Mouse (Mus musculus): ENCODE results near the gene Olfr199. TPM values are rescaled to one million over a fixed set of nuclear protein-coding genes. Genes with fewer than 3 reads are reported as not detected.
"Not testable (repeated sequence)": the region's sequence is repeated elsewhere in the genome, so short reads cannot be mapped to it uniquely, and the experiment has no call there.

Olfr199 gene
- total RNA-seq (2021): not detected

DNA sequence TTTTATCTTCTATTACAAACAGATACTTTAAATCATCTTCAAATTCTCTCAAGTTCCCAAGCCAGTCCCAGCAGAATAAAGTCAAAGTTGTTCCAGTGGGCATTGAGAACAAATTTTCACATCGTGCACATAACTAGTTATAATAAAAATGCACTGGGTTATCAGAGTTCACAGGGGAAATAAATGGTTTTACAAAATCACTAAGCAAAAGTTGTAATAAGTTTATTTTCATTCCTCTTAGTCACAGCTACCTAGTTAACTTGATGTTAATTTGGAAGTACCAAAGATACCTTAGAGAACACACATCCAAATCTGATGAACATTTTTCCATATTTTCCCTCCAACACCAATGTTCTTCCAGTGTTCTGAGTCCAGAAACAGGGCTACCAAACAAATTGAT, at the start of gene Olfr199:
Gene Olfr199 (minus strand): TSS at position 101 of the 400 bp plus-strand sequence.
- intact Hi-C loops (cut with DNase I); DNase-seq: not testable (repeated sequence)

DNA sequence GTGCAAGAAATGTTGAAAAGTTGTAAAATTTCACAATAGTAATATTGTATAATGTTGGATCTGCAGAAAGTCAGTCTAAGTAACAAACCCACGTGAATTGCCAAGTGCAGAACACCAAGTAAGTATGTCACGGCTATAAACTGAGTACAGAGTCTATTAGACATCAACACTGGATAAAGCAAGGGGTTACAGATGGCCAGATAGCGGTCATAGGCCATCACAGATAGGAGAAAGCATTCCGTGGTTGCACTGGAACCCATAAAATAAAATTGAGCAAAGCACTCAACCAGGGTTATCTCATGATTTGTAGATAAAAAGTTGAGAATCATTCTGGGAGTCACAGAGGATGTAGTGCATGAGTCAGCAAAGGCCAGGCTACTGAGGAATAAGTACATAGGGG, 49.5 kb upstream of the Olfr199 start:
- intact Hi-C loops (cut with DNase I); DNase-seq: not testable (repeated sequence)

DNA sequence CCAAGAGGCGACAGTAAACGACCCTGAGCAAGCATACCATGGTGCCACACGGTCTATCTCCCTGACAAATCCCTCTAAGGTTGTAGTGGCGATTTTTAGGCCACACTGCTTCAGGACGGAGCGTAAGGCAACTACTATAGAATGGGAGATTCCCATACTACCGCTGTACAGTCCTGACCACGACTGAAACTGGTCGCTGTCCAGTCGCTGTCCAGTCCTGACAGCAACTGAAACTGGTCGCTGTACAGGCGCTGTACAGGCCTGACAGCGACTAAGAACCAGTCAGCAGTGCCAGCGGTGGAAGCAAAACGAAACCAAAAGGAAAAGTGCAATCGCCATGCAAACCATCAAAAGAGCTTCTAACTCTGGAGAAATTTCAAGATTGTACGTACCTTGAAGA, 30.1 kb upstream of the Olfr199 start:
- no peak for DNase-seq
- intact Hi-C loops (cut with DNase I): no loop called here

- DNase-seq; intact Hi-C loops (cut with DNase I): not testable (repeated sequence)
These were observed 1.7 kb downstream of the Olfr199 start for GRCm38 (mm10) chr16:59217861-59218260.

- intact Hi-C loops (cut with DNase I); DNase-seq: not testable (repeated sequence)
These were observed 16.1 kb downstream of the Olfr199 start, which contains the start of gene Olfr198 for GRCm38 (mm10) chr16:59203433-59203832. Olfr198 (minus strand) TSS chr16:59203533.

DNA sequence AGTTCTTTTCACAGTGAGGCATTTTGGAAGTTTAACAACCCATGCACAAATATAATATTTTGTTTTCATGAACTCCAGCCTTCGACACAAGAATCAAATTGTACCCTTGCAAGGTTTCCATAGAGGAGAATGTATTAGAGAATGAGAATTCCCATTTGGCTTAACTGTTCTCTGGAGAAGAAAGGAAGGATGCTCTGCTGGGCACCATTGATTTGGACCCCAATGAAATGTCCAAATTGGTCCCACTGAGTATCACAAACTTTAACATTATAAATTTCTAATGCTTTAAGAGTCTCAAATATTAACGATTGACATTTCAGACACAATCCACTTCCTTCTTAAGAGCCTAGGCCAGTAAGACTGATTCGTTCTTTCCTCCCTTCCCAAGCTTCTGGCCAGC, 49.2 kb downstream of the Olfr199 start, which contains the start of gene Olfr196:
Gene Olfr196 (minus strand): TSS at position 101 of the 400 bp plus-strand sequence.
- DNase-seq: no peak
- intact Hi-C loops (cut with DNase I): no loop called here

Other genes with a start within 250 kb of the Olfr199 start
- gene Olfr183, start 224.4 kb downstream of the Olfr199 start, total RNA-seq (2021): not detected
- gene Olfr186, start 189.5 kb downstream of the Olfr199 start, total RNA-seq (2021): not detected
- not detected for gene Olfr187, start 180.0 kb downstream of the Olfr199 start, total RNA-seq (2021)
- gene Olfr190, start 141.8 kb downstream of the Olfr199 start, total RNA-seq (2021): not detected
- gene Olfr191, start 129.9 kb downstream of the Olfr199 start, total RNA-seq (2021): not detected
- gene Olfr193, start 107.9 kb downstream of the Olfr199 start, total RNA-seq (2021): not detected
- not detected for gene Olfr194, start 98.7 kb downstream of the Olfr199 start, total RNA-seq (2021)
- gene Olfr195, start 72.7 kb downstream of the Olfr199 start, total RNA-seq (2021): not detected
- gene Olfr196, start 49.3 kb downstream of the Olfr199 start, total RNA-seq (2021): not detected
- gene Olfr198, start 16.2 kb downstream of the Olfr199 start, total RNA-seq (2021): not detected
- not detected for gene Olfr201, start 52.9 kb upstream of the Olfr199 start, total RNA-seq (2021)
- not detected for gene Olfr202, start 67.0 kb upstream of the Olfr199 start, total RNA-seq (2021)
- not detected for gene Olfr203, start 79.1 kb upstream of the Olfr199 start, total RNA-seq (2021)
- gene Olfr204, start 98.5 kb upstream of the Olfr199 start, total RNA-seq (2021): under 1 TPM; 0.06 to 0.12 TPM
- not detected for gene Olfr205, start 111.4 kb upstream of the Olfr199 start, total RNA-seq (2021)
- gene Olfr206, start 129.5 kb upstream of the Olfr199 start, total RNA-seq (2021): not detected
- not detected for gene Olfr209, start 144.2 kb upstream of the Olfr199 start, total RNA-seq (2021)
- gene Gabrr3, start 187.6 kb upstream of the Olfr199 start, total RNA-seq (2021): not detected